Mouse (Mus musculus): ENCODE results near the gene Grik2. TPM values are rescaled to one million over a fixed set of nuclear protein-coding genes. Genes with fewer than 3 reads are reported as not detected.
"Not testable (repeated sequence)": the region's sequence is repeated elsewhere in the genome, so short reads cannot be mapped to it uniquely, and the experiment has no call there.

Grik2 gene
- polyA plus RNA-seq, 1 experiment from 2014 or later = 6.1 TPM

DNA sequence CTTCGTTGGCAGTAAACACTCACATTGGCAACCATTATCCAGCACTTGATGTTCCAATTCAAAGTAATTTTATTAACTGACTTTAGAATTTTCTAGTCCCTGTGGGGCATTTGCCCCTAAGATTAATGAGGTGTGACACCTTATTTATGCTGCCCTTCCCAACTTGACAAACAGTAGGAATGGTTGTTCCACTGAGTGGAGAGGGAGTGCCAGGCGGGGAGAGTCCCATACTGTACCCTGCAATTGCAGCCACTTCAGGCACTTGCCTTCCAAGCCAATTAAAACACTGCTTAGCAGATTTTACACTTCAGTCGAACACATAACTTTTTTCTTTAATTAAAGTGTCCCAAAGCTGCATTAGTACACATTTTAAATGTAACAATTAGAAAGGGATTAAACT, 568.9 kb downstream of the Grik2 start:
- H3K4me1 ChIP-seq (replicated peaks; ENCODE audit: control insufficient read depth, insufficient read depth, low read length) = no peaks in the 10 kb centered on the region
- no peaks in the 10 kb centered on the region for H3K27me3 ChIP-seq (replicated peaks; ENCODE audit: control insufficient read depth, insufficient read depth, low read length)
- ATAC-seq (replicated peaks; ENCODE audit: low FRiP score, low TSS enrichment, low read depth) = no peak
- DNase-seq (ENCODE audit: low spot score) = no peak
- H3K36me3 ChIP-seq (ENCODE audit: control insufficient read depth, insufficient read depth, low read length) = no peaks in the 10 kb centered on the region
- H3K4me3 ChIP-seq (ENCODE audit: low read depth, low read length) = no peak overlapping the region
- WGBS = 54% methylated on average over 3 of the region's 3 CpGs
- H3K27ac ChIP-seq (ENCODE audit: low read depth) = no peak overlapping the region
- no peak overlapping the region for H3K4me2 ChIP-seq (ENCODE audit: low read length)
- no peak overlapping the region for H3K9ac ChIP-seq (ENCODE audit: low read length)
- H3K9me3 ChIP-seq (ENCODE audit: control insufficient read depth, low read length) = no peaks in the 10 kb centered on the region

GRCm38 (mm10) chr10:49191773-49192371, 596.7 kb downstream of the Grik2 start:
- H3K9me3 ChIP-seq (ENCODE audit: control insufficient read depth, low read length) = no peaks in the 10 kb centered on the region
- no peak for ATAC-seq (replicated peaks; ENCODE audit: low FRiP score, low TSS enrichment, low read depth)

DNA sequence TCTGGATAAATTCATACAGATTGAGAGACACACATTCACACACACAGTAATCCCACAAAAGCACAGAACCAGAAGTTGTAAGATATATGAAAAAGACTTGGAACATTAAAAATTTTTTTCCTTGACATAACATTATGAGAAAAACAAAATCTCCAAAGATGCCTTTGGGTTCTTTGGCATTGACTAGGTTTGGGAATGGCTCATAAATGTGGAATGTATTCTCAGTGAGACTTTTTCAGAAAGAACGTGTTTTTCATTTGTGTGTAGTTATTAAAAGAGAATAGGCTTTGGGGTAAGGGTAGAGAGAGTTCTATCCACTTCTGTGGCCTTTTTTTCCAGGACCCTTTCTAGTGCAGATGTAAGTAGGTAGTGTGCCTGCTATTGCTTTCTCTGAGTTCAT, 597.3 kb downstream of the Grik2 start:
- ATAC-seq (replicated peaks; ENCODE audit: low FRiP score, low TSS enrichment, low read depth) = no peak
- H3K27me3 ChIP-seq (replicated peaks; ENCODE audit: control insufficient read depth, insufficient read depth, low read length) = no peaks in the 10 kb centered on the region
- H3K36me3 ChIP-seq (ENCODE audit: control insufficient read depth, insufficient read depth, low read length) = no peaks in the 10 kb centered on the region
- 83% methylated on average over 1 of the region's 1 CpGs for WGBS
- no peaks in the 10 kb centered on the region for H3K9me3 ChIP-seq (ENCODE audit: control insufficient read depth, low read length)
- DNase-seq (ENCODE audit: low spot score) = no peak
- H3K4me2 ChIP-seq (ENCODE audit: low read length) = no peak overlapping the region
- no peaks in the 10 kb centered on the region for H3K4me1 ChIP-seq (replicated peaks; ENCODE audit: control insufficient read depth, insufficient read depth, low read length)
- no peak overlapping the region for H3K9ac ChIP-seq (ENCODE audit: low read length)
- no peak overlapping the region for H3K27ac ChIP-seq (ENCODE audit: low read depth)
- no peak overlapping the region for H3K4me3 ChIP-seq (ENCODE audit: low read depth, low read length)

More at GRCm38 (mm10) chr10:49191773-49192371, 596.7 kb downstream of the Grik2 start:
- H3K36me3 ChIP-seq (ENCODE audit: control insufficient read depth, insufficient read depth, low read length) = no peaks in the 10 kb centered on the region
- no peak overlapping the region for H3K27ac ChIP-seq (ENCODE audit: low read depth)
- no peaks in the 10 kb centered on the region for H3K27me3 ChIP-seq (replicated peaks; ENCODE audit: control insufficient read depth, insufficient read depth, low read length)
- no peak overlapping the region for H3K4me2 ChIP-seq (ENCODE audit: low read length)
- H3K4me3 ChIP-seq (ENCODE audit: low read depth, low read length) = no peak overlapping the region
- H3K4me1 ChIP-seq (replicated peaks; ENCODE audit: control insufficient read depth, insufficient read depth, low read length) = no peaks in the 10 kb centered on the region
- DNase-seq (ENCODE audit: low spot score) = no peak
- H3K9ac ChIP-seq (ENCODE audit: low read length) = no peak overlapping the region

DNA sequence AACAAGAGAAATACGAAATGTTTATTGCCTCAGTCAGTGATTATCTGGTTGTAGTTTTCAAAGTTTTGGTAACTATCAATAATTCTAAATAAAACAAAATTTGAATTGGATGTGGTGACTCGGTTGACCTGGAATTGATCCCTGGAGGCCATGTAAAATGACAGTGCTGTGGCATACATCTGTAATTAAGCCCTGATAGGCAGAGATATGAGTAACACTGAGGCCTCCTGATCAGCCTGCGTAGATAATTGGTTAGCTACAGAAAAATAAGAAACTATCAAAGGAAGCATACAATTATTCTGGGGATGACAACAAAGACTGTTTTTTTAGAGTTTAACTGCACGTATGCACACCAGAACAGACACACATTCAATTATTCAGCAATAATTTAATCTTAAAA, 634.4 kb downstream of the Grik2 start:
- Histone ChIP-seq H3K4me2 (ENCODE audit: low read length) (no peak overlapping the region), H3K9ac (ENCODE audit: low read length) (no peak overlapping the region), H3K27me3 (replicated peaks; ENCODE audit: control insufficient read depth, insufficient read depth, low read length) (no peaks in the 10 kb centered on the region), H3K4me1 (replicated peaks; ENCODE audit: control insufficient read depth, insufficient read depth, low read length) (no peaks in the 10 kb centered on the region), H3K9me3 (ENCODE audit: control insufficient read depth, low read length) (no peaks in the 10 kb centered on the region), H3K4me3 (ENCODE audit: low read depth, low read length) (no peak overlapping the region), H3K27ac (ENCODE audit: low read depth) (no peak overlapping the region), H3K36me3 (ENCODE audit: control insufficient read depth, insufficient read depth, low read length) (no peaks in the 10 kb centered on the region)
- DNase-seq (ENCODE audit: low spot score) = no peak
- 78% methylated on average over 4 of the region's 4 CpGs for WGBS
- ATAC-seq (replicated peaks; ENCODE audit: low FRiP score, low TSS enrichment, low read depth) = no peak

- ATAC-seq (replicated peaks; ENCODE audit: low FRiP score, low TSS enrichment, low read depth); DNase-seq (ENCODE audit: low spot score): not testable (repeated sequence)
Measured at GRCm38 (mm10) chr10:49151496-49151895, 637.1 kb downstream of the Grik2 start.

DNA sequence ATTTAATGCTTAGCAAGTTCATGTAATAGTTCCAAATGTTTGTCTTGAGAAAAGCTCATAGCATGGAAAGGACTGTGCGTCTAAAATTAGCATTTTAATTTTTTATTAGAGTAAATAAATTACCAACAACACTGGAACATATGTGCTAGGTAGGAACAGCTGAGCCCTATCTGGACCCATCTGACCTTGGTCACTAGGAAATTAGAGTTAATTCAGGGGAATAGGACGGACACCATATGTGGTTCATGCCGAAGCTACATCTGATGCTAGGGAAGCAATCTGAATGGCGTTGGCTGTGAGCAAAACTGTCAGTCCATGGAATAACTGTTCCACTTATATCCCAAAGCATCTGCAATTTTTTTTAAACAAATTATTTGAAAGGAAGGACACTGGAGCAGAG, 638.9 kb downstream of the Grik2 start:
- H3K4me3 ChIP-seq (ENCODE audit: low read depth, low read length) = no peak overlapping the region
- H3K27ac ChIP-seq (ENCODE audit: low read depth) = no peak overlapping the region
- no peaks in the 10 kb centered on the region for H3K27me3 ChIP-seq (replicated peaks; ENCODE audit: control insufficient read depth, insufficient read depth, low read length)
- no peaks in the 10 kb centered on the region for H3K4me1 ChIP-seq (replicated peaks; ENCODE audit: control insufficient read depth, insufficient read depth, low read length)
- 86% methylated on average over 4 of the region's 4 CpGs for WGBS
- no peaks in the 10 kb centered on the region for H3K9me3 ChIP-seq (ENCODE audit: control insufficient read depth, low read length)
- DNase-seq (ENCODE audit: low spot score) = no peak
- H3K36me3 ChIP-seq (ENCODE audit: control insufficient read depth, insufficient read depth, low read length) = no peaks in the 10 kb centered on the region
- H3K9ac ChIP-seq (ENCODE audit: low read length) = no peak overlapping the region
- ATAC-seq (replicated peaks; ENCODE audit: low FRiP score, low TSS enrichment, low read depth) = no peak
- H3K4me2 ChIP-seq (ENCODE audit: low read length) = no peak overlapping the region

More at GRCm38 (mm10) chr10:49151496-49151895, 637.1 kb downstream of the Grik2 start:
- not testable (repeated sequence) for H3K9ac ChIP-seq (ENCODE audit: low read length); H3K27me3 ChIP-seq (replicated peaks; ENCODE audit: control insufficient read depth, insufficient read depth, low read length); H3K9me3 ChIP-seq (ENCODE audit: control insufficient read depth, low read length); H3K27ac ChIP-seq (ENCODE audit: low read depth); H3K4me2 ChIP-seq (ENCODE audit: low read length); H3K4me3 ChIP-seq (ENCODE audit: low read depth, low read length); H3K4me1 ChIP-seq (replicated peaks; ENCODE audit: control insufficient read depth, insufficient read depth, low read length); H3K36me3 ChIP-seq (ENCODE audit: control insufficient read depth, insufficient read depth, low read length)
- WGBS = 87% methylated on average over 4 of the region's 4 CpGs

DNA sequence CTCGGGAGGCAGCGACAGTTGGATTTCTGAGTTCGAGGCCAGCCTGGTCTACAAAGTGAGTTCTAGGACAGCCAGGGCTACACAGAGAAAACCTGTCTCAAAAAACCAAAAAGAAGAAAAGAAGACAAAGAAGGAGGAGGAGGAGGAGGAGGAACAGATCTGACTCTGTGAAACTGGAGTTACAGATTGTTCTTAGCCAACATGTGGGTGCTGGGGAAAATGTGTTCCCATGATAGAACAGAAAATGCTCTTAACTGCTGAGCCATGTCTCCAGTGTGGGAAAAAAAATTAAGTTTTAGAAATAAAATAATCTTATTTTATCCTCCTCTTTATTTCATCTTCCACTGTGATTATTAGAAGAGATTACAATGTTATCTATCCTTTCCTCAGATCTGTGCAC, 645.9 kb downstream of the Grik2 start:
- no peak for ATAC-seq (replicated peaks; ENCODE audit: low FRiP score, low TSS enrichment, low read depth)
- H3K27me3 ChIP-seq (replicated peaks; ENCODE audit: control insufficient read depth, insufficient read depth, low read length) = no peaks in the 10 kb centered on the region
- no peak overlapping the region for H3K9ac ChIP-seq (ENCODE audit: low read length)
- H3K36me3 ChIP-seq (ENCODE audit: control insufficient read depth, insufficient read depth, low read length) = no peaks in the 10 kb centered on the region
- DNase-seq (ENCODE audit: low spot score) = no peak
- no peak overlapping the region for H3K4me3 ChIP-seq (ENCODE audit: low read depth, low read length)
- WGBS = 95% methylated on average over 3 of the region's 3 CpGs
- H3K4me1 ChIP-seq (replicated peaks; ENCODE audit: control insufficient read depth, insufficient read depth, low read length) = no peaks in the 10 kb centered on the region
- H3K9me3 ChIP-seq (ENCODE audit: control insufficient read depth, low read length) = no peaks in the 10 kb centered on the region
- H3K4me2 ChIP-seq (ENCODE audit: low read length) = no peak overlapping the region
- no peak overlapping the region for H3K27ac ChIP-seq (ENCODE audit: low read depth)

- ATAC-seq (replicated peaks; ENCODE audit: low FRiP score, low TSS enrichment, low read depth) (no peak), DNase-seq (ENCODE audit: low spot score) (no peak)
- Histone ChIP-seq H3K36me3 (ENCODE audit: control insufficient read depth, insufficient read depth, low read length) (no peaks in the 10 kb centered on the region), H3K4me1 (replicated peaks; ENCODE audit: control insufficient read depth, insufficient read depth, low read length) (no peaks in the 10 kb centered on the region), H3K4me3 (ENCODE audit: low read depth, low read length) (no peak overlapping the region), H3K9me3 (ENCODE audit: control insufficient read depth, low read length) (no peaks in the 10 kb centered on the region), H3K27ac (ENCODE audit: low read depth) (no peak overlapping the region), H3K27me3 (replicated peaks; ENCODE audit: control insufficient read depth, insufficient read depth, low read length) (no peaks in the 10 kb centered on the region), H3K9ac (ENCODE audit: low read length) (no peak overlapping the region), H3K4me2 (ENCODE audit: low read length) (no peak overlapping the region)
Measured at GRCm38 (mm10) chr10:49136816-49137215, 651.8 kb downstream of the Grik2 start.

DNA sequence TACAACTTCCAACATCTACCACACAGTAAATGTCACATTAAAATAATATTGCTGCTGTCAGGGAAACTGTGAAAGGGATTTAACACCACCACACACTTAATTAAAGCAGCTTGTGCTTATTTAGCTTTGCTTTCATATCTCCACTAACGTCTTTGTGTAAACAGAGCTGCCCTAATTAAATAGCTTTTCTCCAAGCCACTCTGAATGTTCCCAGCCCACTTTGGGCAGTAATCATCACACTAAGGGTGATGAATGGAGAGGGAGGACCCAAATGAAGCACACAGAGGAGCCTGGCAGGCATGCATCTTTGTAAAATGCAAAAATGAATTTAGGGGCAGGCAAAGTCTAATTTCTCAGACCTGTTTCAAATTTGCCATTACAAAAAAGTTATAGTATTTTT, 657.3 kb downstream of the Grik2 start:
- ATAC-seq (replicated peaks; ENCODE audit: low FRiP score, low TSS enrichment, low read depth) (no peak), DNase-seq (ENCODE audit: low spot score) (no peak)
- Histone ChIP-seq H3K9me3 (ENCODE audit: control insufficient read depth, low read length) (no peaks in the 10 kb centered on the region), H3K4me1 (replicated peaks; ENCODE audit: control insufficient read depth, insufficient read depth, low read length) (no peaks in the 10 kb centered on the region), H3K4me3 (ENCODE audit: low read depth, low read length) (no peak overlapping the region), H3K9ac (ENCODE audit: low read length) (no peak overlapping the region), H3K36me3 (ENCODE audit: control insufficient read depth, insufficient read depth, low read length) (no peaks in the 10 kb centered on the region), H3K4me2 (ENCODE audit: low read length) (no peak overlapping the region), H3K27me3 (replicated peaks; ENCODE audit: control insufficient read depth, insufficient read depth, low read length) (no peaks in the 10 kb centered on the region), H3K27ac (ENCODE audit: low read depth) (no peak overlapping the region)
- WGBS = 0% methylated on average over 1 of the region's 1 CpGs

Data from intestine, embryonic 14.5 days (tissue).